Mouse (Mus musculus): ENCODE measurements around the gene Tmem217. TPM values are rescaled to one million over a fixed set of nuclear protein-coding genes. Genes with fewer than 3 reads are reported as not detected.

The Tmem217 gene
- polyA plus RNA-seq (2017; shearing (Covaris generic)): 1 to 10 TPM; 4.9 to 6.3 TPM

DNA sequence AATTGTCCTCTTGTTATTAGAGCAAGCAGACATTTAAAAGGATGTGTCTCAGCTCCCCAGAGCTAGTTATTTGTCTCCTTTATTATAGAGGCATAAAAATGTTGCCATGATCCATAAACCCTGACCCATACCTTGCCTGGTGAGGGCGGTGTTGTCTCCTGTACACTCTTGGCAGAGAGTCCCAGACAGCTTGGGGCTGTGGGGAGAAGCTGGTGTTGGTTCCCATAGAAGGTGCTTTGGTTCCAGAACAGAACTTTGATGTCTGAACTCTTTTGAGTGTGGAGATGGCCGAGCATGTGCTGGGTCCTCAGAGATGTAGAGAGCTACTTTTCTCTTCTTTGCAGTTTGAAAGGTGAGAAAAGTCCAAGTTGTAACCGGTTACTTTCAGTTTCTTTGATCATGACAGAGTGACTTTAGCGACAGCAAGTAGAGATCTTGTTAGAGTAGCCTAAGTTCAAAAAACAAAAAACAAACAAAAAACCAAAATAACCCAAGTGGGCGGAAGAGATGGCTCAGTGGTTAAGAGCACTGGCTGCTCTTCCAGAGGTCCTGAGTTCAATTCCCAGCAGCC lies at the start of gene Tmem217:
Tmem217 (minus strand) TSS at position 224 of the 571 bp plus-strand sequence.

DNA sequence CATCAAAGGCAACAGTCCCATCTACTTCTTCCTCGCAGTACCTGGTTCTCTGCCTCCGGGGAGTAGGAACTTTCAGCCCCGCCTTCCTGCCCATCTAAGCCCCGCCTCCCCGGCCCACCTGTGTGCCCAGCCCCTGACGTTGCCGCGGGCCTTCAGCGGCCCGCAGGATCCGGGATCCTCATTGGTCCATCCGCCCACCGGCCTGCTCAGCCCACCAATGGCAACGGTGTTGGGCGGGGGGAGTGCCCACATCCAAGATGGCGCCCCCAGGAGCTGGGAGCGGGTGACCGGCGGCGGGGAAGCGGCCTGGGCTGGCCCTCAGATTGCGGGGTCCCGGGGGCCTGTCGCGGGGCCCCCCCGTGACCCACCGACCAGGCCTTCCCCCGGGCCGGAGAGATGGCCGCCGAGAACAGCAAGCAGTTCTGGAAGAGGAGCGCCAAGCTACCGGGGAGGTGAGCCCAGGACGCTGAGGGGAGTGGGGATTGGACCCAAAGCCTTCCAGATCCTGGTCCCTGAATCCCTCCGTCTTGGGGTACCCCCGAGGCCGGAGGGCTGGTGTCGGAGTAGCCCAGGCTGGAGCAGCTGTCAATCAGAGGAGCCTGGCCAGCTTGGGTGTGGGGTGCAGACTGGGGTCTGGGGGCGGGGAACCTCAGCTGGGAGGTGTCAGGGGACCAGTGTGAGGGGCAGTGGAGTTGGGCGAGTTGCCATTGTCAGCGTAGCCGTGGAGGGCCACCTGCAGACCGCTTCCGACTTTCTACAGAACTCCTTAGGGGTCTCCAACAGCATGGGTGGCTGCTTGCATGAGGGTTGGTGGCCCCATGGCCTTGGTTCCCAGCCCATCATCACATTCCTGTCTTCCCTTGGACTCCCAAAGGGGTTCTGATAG lies 2.4 kb downstream of the Tmem217 start, which contains the start of the genes Gm17657 and Tbc1d22b:
Gm17657 (minus strand) TSS at position 96 of the 886 bp plus-strand sequence.
Tbc1d22b (plus strand) TSS at position 243 of the 886 bp plus-strand sequence.

DNA sequence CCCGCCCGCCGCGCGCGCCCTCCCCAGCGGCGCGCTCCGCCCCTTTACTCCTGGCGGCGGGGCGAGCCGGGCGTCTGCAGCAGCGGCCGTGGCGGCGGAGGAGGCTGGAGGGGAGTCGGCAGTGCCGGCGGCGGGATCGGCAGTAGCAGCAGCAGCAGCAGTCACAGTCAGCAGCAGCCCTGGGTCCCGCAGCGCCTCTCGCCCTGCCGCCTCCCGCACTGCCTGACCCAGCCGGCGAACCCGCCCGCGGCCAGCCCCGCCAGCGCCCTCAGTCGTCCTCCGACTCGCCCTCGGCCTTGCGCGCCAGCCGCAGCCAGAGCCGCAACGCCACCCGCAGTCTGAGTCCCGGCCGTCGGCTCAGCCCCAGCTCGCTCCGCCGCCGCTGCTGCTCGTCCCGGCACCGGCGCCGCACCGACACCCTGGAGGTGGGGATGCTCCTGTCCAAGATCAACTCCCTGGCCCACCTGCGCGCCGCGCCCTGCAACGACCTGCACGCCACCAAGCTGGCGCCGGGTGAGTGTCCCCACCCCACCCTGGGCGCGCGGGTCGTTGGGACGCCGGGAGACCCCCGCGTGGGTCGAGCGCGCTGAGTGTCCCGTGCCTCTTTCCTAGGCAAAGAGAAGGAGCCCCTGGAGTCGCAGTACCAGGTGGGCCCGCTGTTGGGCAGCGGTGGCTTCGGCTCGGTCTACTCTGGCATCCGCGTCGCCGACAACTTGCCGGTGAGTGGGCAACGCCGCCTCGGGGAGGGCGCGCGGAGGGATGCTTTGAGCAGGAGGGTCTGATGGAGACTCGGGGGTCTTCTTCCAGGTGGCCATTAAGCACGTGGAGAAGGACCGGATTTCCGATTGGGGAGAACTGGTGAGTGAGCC lies 61.2 kb downstream of the Tmem217 start, which contains the start of gene Pim1:
Pim1 (plus strand) TSS at position 41 of the 869 bp plus-strand sequence.

Other genes with a start within 250 kb of the Tmem217 start
- 1 to 10 TPM in 1 of 2 experiments, under 1 TPM in 1; 0.48 to 2.9 TPM for gene Pi16, start 234.7 kb downstream of the Tmem217 start, polyA plus RNA-seq (2017; shearing (Covaris generic))
- 100 to 1,000 TPM; 112 to 125 TPM for gene Mtch1, start 204.5 kb downstream of the Tmem217 start, polyA plus RNA-seq (2017; shearing (Covaris generic))
- gene Fgd2, start 191.5 kb downstream of the Tmem217 start, polyA plus RNA-seq (2017; shearing (Covaris generic)): 10 to 100 TPM in 1 of 2 experiments, 1 to 10 TPM in 1; 2.4 to 10.8 TPM
- gene Pim1, start 61.6 kb downstream of the Tmem217 start, polyA plus RNA-seq (2017; shearing (Covaris generic)): 10 to 100 TPM; 44.3 to 79.5 TPM
- gene Gm17657, start 2.7 kb downstream of the Tmem217 start, polyA plus RNA-seq (2017; shearing (Covaris generic)): 1 to 10 TPM in 1 of 2 experiments, under 1 TPM in 1; 0.11 to 1.2 TPM
- gene Tbc1d22b, start 2.6 kb downstream of the Tmem217 start, polyA plus RNA-seq (2017; shearing (Covaris generic)): 10 to 100 TPM; 33.4 to 33.5 TPM
- gene Rnf8, start 62.4 kb upstream of the Tmem217 start, polyA plus RNA-seq (2017; shearing (Covaris generic)): 10 to 100 TPM; 62.2 to 66.9 TPM
- 1 to 10 TPM; 5.8 TPM for gene Gm28043, start 62.5 kb upstream of the Tmem217 start, polyA plus RNA-seq (2017; shearing (Covaris generic))
- 100 to 1,000 TPM; 219 to 224 TPM for gene Cmtr1, start 108.2 kb upstream of the Tmem217 start, polyA plus RNA-seq (2017; shearing (Covaris generic))
- gene Ccdc167, start 164.7 kb upstream of the Tmem217 start, polyA plus RNA-seq (2017; shearing (Covaris generic)): 1 to 10 TPM; 7.1 to 7.2 TPM

Data from inflammation-experienced regulatory T-cells (primary cell).